Mouse (Mus musculus) heart, postnatal 25 days (tissue): ENCODE measurements around the gene Gm10720. TPM values are rescaled to one million over a fixed set of nuclear protein-coding genes. Genes with fewer than 3 reads are reported as not detected.
"Not testable (repeated sequence)": the region's sequence is repeated elsewhere in the genome, so short reads cannot be mapped to it uniquely, and the experiment has no call there.

ENCODE experiments used
- DNase-seq: peaks from one replicate; pipeline ENCODE4 v3.0.0; 2022; ENCODE audit warnings: low spot score
- intact Hi-C: fragments of 180-260 bp; cut with DNase I; formaldehyde crosslinking; loops from one replicate; pipeline ENCODE4 v1.15.1; 2025
- microRNA-seq: library from miRNA; unstranded; fragments of <30 nt; microRNA quantifications from one replicate; pipeline ENCODE4 v1.2.0, GENCODE M21; 2022
- total RNA-seq, 2 experiments: library from RNA; stranded (reverse); gene quantifications; 2 replicates each; pipeline ENCODE4 v1.2.3; 2021

The Gm10720 gene
- total RNA-seq, 2 experiments from 2014 or later, result not detected

GRCm38 (mm10) chr9:3023985-3024648, 8.7 kb downstream of the Gm10720 start:
- DNase-seq, result peak; percentile 99
- intact Hi-C loops, result not testable (repeated sequence)

DNA sequence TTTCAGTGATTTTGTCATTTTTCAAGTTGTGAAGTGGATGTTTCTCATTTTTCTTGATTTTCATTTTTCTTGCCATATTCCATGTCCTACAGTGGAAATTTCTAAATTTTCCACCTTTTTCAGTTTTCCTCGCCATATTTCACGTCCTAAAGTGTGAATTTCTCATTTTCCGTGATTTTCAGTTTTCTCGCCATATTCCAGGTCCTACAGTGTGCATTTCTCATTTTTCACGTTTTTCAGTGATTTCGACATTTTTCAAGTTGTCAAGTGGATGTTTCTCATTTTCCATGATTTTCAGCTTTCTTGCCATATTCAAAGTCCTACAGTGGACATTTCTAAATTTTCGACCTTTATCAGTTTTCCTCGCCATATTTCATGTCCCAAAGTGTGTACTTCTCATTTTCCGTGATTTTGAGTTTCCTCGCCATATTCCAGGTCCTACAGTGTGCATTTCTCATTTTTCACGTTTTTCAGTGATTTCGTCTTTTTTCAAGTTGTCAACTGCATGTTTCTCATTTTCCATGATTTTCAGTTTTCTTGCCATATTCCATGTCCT, 9.5 kb downstream of the Gm10720 start, which contains the start of gene Gm10717:
Gene Gm10717 (plus strand): TSS at position 506 of the 556 bp plus-strand sequence.
- intact Hi-C loops, result not testable (repeated sequence)
- DNase-seq, result peak; percentile 19

GRCm38 (mm10) chr9:3025653-3026052, 10.2 kb downstream of the Gm10720 start:
- intact Hi-C loops, result not testable (repeated sequence)

DNA sequence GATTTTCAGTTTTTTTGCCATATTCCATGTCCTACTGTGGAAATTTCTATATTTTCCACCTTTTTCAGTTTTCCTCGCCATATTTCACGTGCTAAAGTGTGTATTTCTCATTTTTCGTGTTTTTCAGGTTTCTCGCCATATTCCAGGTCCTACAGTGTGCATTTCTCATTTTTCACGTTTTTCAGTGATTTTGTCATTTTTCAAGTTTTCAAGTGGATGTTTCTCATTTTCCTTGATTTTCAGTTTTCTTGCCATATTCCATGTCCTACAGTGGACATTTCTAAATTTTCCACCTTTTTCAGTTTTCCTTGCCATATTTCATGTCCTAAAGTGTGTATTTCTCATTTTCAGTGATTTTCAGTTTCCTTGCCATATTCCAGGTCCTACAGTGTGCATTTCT, 10.7 kb downstream of the Gm10720 start:
- intact Hi-C loops, DNase-seq: not testable (repeated sequence)

More at GRCm38 (mm10) chr9:3025653-3026052, 10.2 kb downstream of the Gm10720 start:
- DNase-seq, result peak; percentile 46

GRCm38 (mm10) chr9:3026741-3027140, 11.3 kb downstream of the Gm10720 start:
- DNase-seq, intact Hi-C loops: not testable (repeated sequence)

GRCm38 (mm10) chr9:3027200-3027599, 11.7 kb downstream of the Gm10720 start:
- intact Hi-C loops, DNase-seq: not testable (repeated sequence)

GRCm38 (mm10) chr9:3029276-3030000, 14.0 kb downstream of the Gm10720 start:
- intact Hi-C loops, result not testable (repeated sequence)
- peak; percentile 2 for DNase-seq

- DNase-seq, intact Hi-C loops: not testable (repeated sequence)
Observed at GRCm38 (mm10) chr9:3030677-3031318, 15.3 kb downstream of the Gm10720 start.

DNA sequence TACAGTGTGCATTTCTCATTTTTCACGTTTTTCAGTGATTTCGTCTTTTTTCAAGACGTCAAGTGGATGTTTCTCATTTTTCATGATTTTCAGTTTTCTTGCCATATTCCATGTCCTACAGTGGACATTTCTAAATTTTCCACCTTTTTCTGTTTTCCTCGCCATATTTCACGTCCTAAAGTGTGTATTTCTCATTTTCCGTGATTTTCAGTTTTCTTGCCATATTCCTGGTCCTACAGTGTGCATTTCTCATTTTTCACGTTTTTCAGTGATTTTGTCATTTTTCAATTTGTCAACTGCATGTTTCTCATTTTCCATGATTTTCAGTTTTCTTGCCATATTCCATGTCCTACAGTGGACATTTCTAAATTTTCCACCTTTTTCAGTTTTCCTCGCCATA, 18.8 kb downstream of the Gm10720 start, which contains the start of gene Gm17535:
Gene Gm17535 (plus strand): TSS at position 301 of the 400 bp plus-strand sequence.
- intact Hi-C loops, DNase-seq: not testable (repeated sequence)

DNA sequence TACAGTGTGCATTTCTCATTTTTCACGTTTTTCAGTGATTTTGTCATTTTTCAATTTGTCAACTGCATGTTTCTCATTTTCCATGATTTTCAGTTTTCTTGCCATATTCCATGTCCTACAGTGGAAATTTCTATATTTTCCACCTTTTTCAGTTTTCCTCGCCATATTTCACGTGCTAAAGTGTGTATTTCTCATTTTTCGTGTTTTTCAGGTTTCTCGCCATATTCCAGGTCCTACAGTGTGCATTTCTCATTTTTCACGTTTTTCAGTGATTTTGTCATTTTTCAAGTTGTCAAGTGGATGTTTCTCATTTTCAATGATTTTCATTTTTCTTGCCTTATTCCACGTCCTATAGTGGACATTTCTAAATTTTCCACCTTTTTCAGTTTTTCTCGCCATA, 21.1 kb downstream of the Gm10720 start, which contains the start of gene Gm10715:
Gene Gm10715 (plus strand): TSS at position 301 of the 400 bp plus-strand sequence.
- DNase-seq, intact Hi-C loops: not testable (repeated sequence)

- DNase-seq, intact Hi-C loops: not testable (repeated sequence)
Observed at GRCm38 (mm10) chr9:3038161-3038560, 22.7 kb downstream of the Gm10720 start.

Small RNAs within 50 kb of the gene (microRNA-seq; reads per million reads assigned to microRNA genes)
- gene Mir101c, result not detected

Other genes starting within 250 kb of the Gm10720 start
- gene Gm10722, start 14.7 kb upstream of the Gm10720 start, total RNA-seq, result not detected
- not detected for gene Gm11168, start 12.3 kb upstream of the Gm10720 start, total RNA-seq
- under 1 TPM in 1 of 2 experiments, not detected in 1; 0.78 TPM for gene Gm10721, start 2.5 kb upstream of the Gm10720 start, total RNA-seq
- not detected for gene Gm10719, start 1.8 kb downstream of the Gm10720 start, total RNA-seq
- gene Gm10718, start 7.9 kb downstream of the Gm10720 start, total RNA-seq, result not detected
- not detected for gene Gm10717, start 9.8 kb downstream of the Gm10720 start, total RNA-seq
- not detected for gene Gm17535, start 18.9 kb downstream of the Gm10720 start, total RNA-seq
- not detected for gene Gm10715, start 21.2 kb downstream of the Gm10720 start, total RNA-seq